Mouse (Mus musculus): ENCODE results near the gene Slc29a2. TPM values are rescaled to one million over a fixed set of nuclear protein-coding genes. Genes with fewer than 3 reads are reported as not detected.

Gene Slc29a2
- total RNA-seq, 1 experiment from 2014 or later: not detected

DNA sequence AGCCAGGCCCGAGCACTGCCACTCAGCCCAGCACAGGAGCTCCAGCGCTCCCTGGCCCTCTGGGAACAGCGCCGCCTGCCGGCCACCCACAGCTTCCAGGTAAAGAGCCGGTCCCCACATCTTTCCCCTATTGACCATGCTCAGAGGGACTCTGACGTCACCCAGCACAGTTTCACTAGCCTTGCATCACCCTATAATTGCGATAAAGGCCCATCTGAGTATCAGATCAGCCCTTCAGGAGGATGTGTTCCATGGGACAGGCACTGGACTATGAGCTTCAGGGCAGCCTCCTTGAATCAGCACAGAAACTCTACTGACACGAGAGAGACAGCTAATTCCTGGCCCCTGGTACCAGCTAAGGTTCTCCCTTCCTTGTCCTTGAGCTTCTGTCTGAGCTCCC lies 30.2 kb downstream of the Slc29a2 start:
- ATAC-seq (ENCODE audit: extremely low read depth, insufficient number of reproducible peaks, low FRiP score, poor library complexity, severe bottlenecking): no peak

DNA sequence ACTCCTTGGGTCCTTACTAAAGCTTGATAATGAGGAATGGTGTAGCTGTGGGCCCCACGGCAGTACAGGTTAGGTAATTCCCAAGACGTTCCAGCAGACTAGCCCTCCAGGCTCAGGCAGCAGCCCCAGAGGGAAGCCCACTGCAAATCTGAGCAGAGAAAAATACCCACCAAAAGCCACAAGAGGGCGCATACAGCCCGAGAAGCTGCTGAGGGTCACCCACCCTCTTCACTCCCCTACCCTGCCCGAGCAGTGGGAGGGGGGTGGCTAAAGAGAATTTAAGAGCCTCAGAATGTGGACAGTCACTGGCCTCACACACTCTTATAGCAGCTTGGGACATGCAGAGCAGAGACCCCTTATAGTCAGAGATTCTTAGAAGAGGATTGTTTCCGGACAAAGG lies 32.6 kb downstream of the Slc29a2 start:
- ATAC-seq (ENCODE audit: extremely low read depth, insufficient number of reproducible peaks, low FRiP score, poor library complexity, severe bottlenecking): no peak

DNA sequence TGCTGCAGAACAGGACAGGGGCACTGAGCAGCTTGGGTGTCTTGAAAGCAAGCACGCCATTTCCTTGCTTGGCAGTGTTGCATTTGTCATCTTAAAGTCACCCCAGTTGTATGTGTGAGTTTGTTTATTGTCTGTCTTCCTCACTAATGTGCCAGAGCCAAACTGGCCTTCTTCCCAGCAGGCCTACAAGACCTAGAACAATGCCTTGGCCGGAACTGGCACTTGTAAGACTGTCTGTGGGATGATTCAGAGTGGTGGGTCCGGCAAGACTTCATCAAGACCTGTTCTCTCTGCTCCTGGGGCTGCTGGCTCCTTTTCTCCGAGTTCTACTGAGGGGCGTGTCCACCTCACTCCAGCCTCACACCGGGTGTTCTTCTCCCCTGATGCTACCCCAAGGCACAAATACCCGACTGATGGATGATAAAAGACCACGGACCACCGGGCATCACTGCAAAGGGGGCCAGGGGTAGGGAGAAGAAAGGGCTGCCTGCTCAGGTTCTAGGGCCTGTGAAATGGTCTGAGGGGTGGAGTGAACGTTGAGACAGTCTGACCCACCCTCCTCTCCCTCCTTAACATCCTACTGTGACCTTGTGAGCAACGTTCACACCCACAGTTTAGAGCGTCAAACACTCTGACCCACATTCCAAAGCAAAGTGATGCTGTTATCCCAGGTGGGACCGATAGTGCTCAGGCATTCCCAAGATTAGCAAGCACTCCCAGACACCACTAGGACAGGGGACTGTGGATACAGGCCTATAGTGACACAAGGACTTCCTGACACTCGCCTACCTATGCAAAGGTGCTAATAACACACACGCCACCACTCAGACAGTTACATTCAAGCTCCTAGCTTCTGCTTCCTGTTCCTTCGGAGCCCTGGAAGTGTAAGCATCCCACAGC lies 34.5 kb downstream of the Slc29a2 start:
- no peak for ATAC-seq (ENCODE audit: extremely low read depth, insufficient number of reproducible peaks, low FRiP score, poor library complexity, severe bottlenecking)

DNA sequence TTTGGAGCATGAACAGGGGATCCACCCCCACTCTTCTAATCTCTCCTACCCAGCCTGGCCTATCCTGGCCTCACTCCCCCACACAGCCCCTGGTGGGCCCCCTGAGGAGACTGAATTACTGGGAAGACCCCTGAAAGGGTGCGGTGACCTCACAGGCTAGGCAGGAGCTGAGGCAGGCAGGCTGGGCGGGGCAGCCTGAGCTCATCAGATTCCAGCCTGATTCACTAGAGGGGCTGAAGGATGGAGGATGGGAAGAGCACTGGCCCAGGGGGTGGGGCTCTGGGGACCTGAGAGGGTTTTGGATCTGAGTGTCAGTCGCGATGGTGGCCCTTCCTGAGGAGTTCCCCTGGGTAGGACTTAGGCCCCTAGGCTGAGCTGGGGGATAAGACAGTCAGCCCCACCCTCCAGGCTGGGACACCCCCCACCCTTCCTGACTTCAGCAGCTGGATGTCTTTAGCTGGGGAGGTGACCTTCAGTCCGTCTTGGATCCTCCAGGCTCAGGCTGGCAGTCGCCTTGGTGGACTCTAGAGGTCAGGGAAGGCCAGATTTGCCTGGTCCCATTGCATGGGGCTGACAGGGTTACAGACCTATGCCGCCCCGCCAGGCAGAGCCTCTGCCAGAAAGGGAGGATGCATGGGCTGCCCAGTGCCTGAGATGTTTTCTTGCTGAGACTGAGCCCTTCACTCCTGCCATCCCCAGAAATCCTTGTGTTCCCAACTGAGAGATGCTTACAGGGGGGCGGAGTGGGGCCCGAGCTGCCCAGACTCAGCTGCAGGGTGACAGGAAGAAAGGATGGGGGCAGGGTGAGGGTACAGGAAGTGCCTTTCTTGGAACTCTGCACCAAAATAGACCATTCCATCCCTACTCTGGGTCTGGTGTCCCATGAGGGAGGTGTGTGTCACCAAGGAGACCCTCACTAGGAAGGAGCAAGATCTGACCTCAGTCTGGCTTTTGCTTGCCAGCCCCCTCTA lies 35.4 kb downstream of the Slc29a2 start:
- ATAC-seq (ENCODE audit: extremely low read depth, insufficient number of reproducible peaks, low FRiP score, poor library complexity, severe bottlenecking): no peak

DNA sequence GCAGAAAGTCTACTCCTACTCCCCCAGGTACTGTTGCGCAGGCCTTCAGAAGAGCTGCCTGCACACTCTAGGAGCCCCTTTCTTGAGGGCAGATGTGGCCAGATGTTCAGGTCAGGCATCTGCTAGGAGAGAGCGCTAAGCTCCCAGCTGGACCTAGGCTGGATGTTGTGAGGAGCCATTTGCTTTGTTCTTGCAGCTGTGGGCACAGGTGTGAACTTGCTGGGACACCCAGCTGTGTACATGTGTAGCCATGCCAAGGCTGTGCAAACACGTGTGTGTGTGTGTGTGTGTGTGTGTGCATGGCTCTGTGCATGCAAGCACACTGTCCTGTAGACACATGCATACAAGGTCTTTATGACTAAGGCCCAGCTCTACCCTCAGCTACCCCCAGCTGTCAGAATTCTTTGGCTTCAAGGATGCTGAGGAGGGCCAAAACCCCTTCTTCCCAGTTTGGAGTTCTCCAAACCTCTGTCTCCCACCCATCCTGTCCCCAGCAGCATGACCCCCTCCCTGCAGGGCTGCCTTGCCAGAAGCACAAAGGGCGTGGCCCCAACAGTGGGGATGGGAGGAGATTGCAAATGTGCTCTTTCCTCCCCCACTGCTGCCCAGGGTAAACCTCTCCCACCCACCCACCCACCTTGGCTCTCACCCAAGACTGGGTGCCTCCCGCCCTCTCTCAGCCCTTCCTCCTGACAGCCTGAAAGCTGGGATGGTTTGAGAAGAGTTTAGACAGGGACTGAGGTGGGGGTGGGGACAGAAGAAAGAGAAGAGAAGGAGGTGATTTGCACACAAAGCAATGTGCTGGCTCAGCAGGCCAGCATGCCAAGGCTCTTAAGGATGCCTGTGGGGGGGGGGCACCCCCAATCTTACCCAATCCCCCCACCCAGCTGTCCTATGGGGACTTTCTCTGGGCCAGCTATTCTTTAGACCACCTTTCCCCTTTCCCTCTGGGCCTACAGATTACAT lies 37.0 kb downstream of the Slc29a2 start:
- ATAC-seq (ENCODE audit: extremely low read depth, insufficient number of reproducible peaks, low FRiP score, poor library complexity, severe bottlenecking): no peak

DNA sequence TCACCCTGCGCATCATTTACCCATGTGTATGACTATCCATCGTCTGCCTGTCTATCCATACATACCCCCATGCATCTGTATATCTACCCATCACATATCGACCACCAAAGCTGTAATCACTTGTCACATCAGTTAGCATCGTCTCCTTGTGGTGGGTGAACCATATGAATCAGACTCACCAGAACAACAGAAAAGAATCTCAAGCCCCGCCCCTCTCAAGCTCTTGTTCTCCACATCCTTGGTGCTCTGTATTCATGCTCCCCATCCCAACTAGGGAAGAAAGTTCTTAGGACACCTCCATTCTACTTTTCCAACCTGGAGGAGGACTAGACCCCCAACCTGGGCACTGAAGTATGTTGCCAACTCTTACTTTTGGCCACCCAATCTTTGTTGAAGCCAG lies 38.4 kb downstream of the Slc29a2 start:
- no peak for ATAC-seq (ENCODE audit: extremely low read depth, insufficient number of reproducible peaks, low FRiP score, poor library complexity, severe bottlenecking)

DNA sequence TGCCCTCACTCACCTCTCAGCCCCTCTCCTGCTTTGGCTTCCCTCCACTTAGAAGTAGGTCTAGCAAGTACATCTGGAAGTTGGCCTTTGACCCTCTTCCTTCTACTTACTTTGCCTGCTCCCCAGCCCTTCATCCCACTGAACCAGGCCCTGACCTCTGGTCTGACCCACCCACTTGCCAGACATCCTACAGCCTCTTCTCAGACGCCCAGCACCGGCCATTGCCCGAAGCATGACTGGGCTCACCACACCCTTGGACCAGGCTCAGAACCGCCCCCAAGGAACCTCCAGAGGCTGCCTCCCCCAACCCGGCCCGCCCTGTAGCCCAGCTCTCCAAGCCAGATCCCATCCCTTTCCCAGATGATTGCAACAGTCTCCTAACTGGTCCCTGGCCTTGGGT lies 38.8 kb downstream of the Slc29a2 start:
- no peak for ATAC-seq (ENCODE audit: extremely low read depth, insufficient number of reproducible peaks, low FRiP score, poor library complexity, severe bottlenecking)

DNA sequence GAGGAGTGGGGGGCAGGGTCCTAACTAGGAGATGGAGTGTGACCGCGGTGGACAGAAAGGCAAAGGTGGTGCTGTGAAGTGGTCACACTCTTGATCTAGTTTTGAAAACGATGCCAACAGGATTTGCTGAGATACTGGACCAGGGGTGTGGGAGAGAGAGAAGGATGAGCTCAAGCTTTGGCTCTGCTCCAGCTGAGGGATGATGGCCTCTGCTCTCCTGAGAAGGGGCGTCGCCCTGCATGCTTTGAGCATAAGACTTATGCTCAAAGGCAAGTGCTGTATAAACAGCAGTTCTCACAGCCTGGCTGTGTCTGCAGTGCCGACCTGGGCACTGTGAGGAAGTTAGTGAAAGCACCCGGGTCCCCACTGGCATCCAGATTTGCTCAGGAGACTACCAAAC lies 41.4 kb downstream of the Slc29a2 start:
- no peak for ATAC-seq (ENCODE audit: extremely low read depth, insufficient number of reproducible peaks, low FRiP score, poor library complexity, severe bottlenecking)

DNA sequence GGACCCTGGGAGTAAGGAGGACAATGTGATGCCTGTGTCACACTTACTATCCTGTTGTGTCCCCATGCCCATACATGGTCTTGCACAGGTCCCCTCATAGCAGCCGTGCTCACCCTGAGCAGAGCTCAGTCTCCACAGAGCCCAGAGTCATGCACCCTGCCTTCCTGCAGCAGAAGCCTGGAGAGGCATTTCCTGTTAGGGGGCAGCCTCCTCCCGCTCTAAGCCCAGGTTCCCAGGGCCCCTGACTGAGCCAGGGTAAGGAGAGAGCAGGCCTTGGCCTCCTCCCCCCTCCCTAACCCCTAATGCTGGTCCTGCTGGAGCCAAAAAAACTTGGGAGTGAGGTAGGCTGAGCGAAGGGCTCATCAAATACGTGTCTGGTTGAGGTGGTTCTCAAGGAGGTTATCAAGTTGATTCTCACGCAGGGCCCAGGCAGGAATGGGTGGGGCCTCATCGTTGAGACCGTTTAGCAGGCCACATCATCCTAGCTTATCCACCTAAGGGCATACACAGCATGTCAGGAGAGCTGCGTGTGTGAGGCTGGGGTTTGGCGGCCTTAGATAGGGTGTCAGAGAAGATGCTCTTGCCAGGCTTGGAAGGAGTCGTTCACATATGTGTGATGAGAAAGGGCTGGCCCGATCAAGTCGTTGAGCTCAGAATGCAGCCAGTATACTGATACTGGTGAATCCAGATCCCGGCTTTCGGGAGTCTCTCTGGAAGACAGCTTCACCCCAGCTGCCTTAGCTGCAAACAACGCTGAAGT lies 43.6 kb downstream of the Slc29a2 start:
- no peak for ATAC-seq (ENCODE audit: extremely low read depth, insufficient number of reproducible peaks, low FRiP score, poor library complexity, severe bottlenecking)

DNA sequence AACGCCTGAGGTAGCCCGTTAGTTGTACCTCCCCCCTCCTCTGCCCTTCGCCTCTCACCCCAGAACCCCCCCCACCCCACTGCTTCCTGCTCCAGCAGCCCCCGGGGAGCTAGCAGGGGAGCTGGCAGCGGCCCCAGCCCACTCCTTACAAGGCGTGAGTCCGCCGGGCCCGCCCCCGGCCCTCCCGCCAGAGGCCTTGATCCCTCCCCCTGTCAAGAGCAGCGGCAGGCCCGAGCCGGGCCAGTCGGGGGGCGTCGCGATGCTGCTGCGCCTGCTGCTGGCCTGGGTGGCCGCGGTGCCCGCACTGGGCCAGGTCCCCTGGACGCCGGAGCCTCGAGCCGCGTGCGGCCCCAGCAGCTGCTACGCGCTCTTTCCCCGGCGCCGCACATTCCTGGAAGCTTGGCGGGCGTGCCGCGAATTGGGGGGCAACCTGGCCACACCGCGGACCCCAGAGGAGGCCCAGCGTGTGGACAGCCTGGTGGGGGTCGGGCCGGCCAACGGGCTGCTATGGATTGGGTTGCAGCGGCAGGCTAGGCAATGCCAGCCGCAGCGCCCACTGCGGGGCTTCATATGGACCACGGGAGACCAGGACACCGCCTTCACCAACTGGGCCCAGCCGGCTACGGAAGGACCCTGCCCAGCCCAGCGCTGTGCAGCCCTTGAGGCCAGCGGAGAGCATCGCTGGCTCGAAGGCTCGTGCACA lies 44.4 kb downstream of the Slc29a2 start, which contains the start of gene Cd248:
Cd248 (plus strand) TSS at position 212 of the 703 bp plus-strand sequence.
- no peak for ATAC-seq (ENCODE audit: extremely low read depth, insufficient number of reproducible peaks, low FRiP score, poor library complexity, severe bottlenecking)

DNA sequence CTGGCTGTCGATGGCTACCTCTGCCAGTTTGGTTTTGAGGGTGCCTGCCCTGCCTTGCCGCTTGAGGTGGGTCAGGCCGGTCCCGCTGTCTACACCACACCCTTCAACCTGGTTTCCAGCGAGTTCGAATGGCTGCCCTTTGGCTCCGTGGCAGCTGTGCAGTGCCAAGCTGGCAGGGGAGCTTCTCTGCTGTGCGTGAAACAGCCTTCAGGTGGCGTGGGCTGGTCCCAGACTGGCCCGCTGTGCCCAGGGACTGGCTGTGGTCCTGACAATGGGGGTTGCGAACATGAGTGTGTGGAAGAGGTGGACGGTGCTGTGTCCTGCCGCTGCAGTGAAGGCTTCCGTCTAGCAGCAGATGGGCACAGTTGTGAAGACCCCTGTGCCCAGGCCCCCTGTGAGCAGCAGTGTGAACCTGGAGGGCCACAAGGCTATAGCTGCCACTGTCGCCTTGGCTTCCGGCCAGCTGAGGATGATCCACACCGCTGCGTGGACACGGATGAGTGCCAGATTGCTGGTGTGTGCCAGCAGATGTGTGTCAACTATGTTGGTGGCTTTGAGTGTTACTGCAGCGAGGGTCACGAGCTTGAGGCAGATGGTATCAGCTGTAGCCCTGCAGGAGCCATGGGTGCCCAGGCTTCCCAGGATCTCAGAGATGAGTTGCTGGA lies 45.0 kb downstream of the Slc29a2 start:
- no peak for ATAC-seq (ENCODE audit: extremely low read depth, insufficient number of reproducible peaks, low FRiP score, poor library complexity, severe bottlenecking)

DNA sequence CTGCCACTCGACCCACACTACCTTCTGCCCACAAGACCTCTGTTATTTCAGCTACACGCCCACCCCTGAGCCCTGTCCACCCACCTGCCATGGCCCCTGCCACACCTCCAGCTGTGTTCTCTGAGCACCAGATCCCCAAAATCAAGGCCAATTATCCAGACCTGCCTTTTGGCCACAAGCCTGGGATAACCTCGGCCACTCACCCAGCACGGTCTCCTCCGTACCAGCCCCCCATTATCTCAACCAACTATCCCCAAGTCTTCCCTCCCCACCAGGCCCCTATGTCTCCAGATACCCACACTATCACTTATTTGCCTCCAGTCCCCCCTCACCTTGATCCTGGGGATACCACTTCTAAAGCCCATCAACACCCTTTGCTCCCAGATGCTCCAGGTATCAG lies 45.8 kb downstream of the Slc29a2 start:
- no peak for ATAC-seq (ENCODE audit: extremely low read depth, insufficient number of reproducible peaks, low FRiP score, poor library complexity, severe bottlenecking)

DNA sequence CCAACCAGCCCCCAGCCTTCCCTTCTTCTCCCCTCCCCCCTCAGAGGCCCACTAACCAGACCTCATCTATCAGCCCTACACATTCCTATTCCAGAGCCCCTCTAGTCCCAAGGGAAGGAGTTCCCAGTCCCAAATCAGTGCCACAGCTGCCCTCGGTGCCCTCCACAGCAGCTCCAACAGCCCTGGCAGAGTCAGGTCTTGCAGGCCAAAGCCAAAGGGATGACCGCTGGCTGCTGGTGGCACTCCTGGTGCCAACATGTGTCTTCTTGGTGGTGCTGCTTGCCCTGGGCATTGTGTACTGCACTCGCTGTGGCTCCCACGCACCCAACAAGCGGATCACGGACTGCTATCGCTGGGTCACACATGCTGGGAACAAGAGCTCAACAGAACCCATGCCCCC lies 46.3 kb downstream of the Slc29a2 start:
- no peak for ATAC-seq (ENCODE audit: extremely low read depth, insufficient number of reproducible peaks, low FRiP score, poor library complexity, severe bottlenecking)

DNA sequence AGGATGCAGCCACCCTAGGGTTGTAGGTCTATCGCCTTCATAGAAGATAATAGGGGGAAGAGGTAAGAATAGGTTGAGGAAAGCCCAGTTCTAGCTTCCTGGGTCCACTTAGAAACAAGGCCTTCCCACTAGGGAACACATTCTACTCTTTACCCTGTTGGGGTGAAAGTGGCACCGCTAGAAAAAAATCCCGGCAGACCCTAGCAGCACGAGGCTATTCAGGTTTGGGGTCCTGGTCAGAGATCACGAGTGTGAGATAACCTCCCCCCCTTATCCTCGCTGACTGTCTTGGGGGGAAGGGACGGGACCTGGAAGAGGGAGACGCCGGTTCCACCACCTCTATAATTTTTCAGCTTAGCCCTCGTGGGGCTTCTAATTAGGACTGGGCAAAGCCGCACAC lies 47.4 kb downstream of the Slc29a2 start:
- ATAC-seq (ENCODE audit: extremely low read depth, insufficient number of reproducible peaks, low FRiP score, poor library complexity, severe bottlenecking): no peak

DNA sequence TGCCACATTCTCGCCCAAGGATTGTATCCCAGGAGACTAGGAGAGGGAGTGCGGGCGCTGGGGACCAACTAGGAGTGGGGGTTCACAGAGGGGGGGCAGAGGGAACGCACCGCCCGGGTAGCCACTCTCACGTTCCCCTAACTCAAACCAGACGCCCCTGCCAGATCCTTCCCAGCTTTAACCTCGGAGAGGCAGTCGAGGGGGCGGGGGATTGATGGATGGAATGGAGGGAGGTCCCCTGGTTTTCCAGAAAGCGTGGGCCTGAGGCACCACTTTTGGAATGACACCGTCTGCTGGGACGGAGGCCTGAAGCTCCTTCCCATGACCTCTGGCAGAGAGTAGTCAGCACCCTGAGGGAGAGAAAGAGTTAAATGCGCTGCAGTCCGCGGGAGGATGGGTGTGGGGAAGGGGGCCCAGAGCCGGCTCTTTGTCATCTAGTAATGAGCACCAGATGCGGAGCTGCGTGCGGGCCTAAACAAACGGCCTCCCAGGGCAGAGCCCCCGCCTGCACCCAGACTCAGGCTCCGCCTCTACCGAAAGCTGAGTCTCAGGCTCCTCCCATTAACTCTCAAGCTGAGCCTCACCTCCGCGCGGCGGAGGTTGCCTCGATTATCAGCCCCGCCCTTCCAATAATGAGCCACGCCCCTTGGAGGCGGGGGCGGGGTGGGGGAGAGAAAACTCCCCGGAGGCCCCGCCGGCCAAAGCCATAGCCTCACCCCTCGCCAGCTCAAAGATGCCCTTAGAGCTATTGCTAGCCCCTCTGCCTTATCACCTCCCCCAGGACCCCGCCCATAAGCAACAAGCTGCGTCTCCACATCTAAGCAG lies 48.1 kb downstream of the Slc29a2 start:
- ATAC-seq (ENCODE audit: extremely low read depth, insufficient number of reproducible peaks, low FRiP score, poor library complexity, severe bottlenecking): no peak

DNA sequence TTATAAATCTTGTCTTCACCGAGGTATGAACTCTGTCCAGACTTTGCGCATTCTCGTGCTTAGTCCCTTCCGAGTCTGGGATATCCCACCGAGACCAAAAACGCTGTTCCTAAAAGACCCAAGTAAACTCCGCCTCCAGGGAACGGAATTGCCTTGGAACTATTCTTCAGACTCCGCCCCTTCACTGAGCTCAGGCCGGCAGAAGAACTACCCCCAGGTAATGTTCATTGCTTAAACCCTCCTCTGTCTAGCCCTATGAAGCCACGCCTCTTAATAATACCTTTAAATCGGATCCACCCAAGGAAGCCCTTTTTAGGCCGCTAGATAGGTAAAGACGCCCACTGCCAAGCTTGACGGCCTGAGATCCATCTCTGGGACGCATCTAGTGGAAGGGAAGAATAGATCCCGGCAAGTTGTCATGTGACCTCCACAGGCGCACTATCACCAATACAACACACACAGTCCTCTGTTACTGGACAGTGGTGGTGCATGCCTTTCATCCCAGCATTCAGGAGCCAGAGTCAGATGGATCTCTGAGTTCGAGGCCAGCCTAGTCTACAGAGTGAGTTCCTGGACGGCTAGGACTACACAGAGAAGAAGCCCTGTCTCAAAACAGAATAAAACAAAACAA lies 48.8 kb downstream of the Slc29a2 start:
- ATAC-seq (ENCODE audit: extremely low read depth, insufficient number of reproducible peaks, low FRiP score, poor library complexity, severe bottlenecking): no peak
